Mouse (Mus musculus) regulatory T cell (primary cell): ENCODE results near the gene Zfp68.

Experiments used
- in situ Hi-C: fragments of 300-600 bp; cut with MboI, MseI; formaldehyde crosslinking; loops from one replicate; pipeline ENCODE4 v1.15.1; 2025; ENCODE audit warnings: high pct_unique_total_duplicates

Zfp68 gene

GRCm38 (mm10) chr5:138619211-138620128, at the start of gene Zfp68:
Gene Zfp68 (minus strand): TSS chr5:138619761.
- in situ Hi-C loops = loop anchor here (10.0 kb wide), 1 partner anchor 415 kb away; no protein-coding TSS in a partner anchor

GRCm38 (mm10) chr5:138658922-138659321, 39.4 kb upstream of the Zfp68 start:
- in situ Hi-C loops = loop anchor here (5.0 to 10.0 kb wide), 3 partner anchors 97 to 187 kb away; partner anchors contain the start of gene 1700123K08Rik

GRCm38 (mm10) chr5:138657854-138658253, 38.3 kb upstream of the Zfp68 start:
- in situ Hi-C loops = loop anchor here (5.0 to 10.0 kb wide), 3 partner anchors 96 to 186 kb away; partner anchors contain the start of gene 1700123K08Rik

- in situ Hi-C loops = loop anchor here (5.0 to 10.0 kb wide), 3 partner anchors 95 to 185 kb away; partner anchors contain the start of gene 1700123K08Rik
These were observed 37.8 kb upstream of the Zfp68 start for GRCm38 (mm10) chr5:138657407-138657806.

GRCm38 (mm10) chr5:138656477-138657156, 37.1 kb upstream of the Zfp68 start:
- in situ Hi-C loops = loop anchor here (5.0 to 10.0 kb wide), 3 partner anchors 94 to 184 kb away; partner anchors contain the start of gene 1700123K08Rik

- in situ Hi-C loops = loop anchor here (10.0 kb wide), 1 partner anchor 148 kb away; no protein-coding TSS in a partner anchor
These were observed 33.4 kb upstream of the Zfp68 start for GRCm38 (mm10) chr5:138652911-138653310.

GRCm38 (mm10) chr5:138641761-138642160, 22.2 kb upstream of the Zfp68 start:
- in situ Hi-C loops = loop anchor here (5.0 to 10.0 kb wide), 2 partner anchors 51 to 1733 kb away; no protein-coding TSS in a partner anchor

GRCm38 (mm10) chr5:138641081-138641480, 21.5 kb upstream of the Zfp68 start:
- in situ Hi-C loops = loop anchor here (5.0 to 10.0 kb wide), 2 partner anchors 51 to 1734 kb away; no protein-coding TSS in a partner anchor

- in situ Hi-C loops = no loop called here
These were observed 16.9 kb upstream of the Zfp68 start for GRCm38 (mm10) chr5:138636486-138636885.

GRCm38 (mm10) chr5:138623478-138623875, 3.9 kb upstream of the Zfp68 start:
- in situ Hi-C loops = loop anchor here (10.0 kb wide), 1 partner anchor 419 kb away; no protein-coding TSS in a partner anchor

- in situ Hi-C loops = loop anchor here (10.0 kb wide), 1 partner anchor 418 kb away; no protein-coding TSS in a partner anchor
These were observed 3.3 kb upstream of the Zfp68 start, which contains the start of gene A430033K04Rik for GRCm38 (mm10) chr5:138622645-138623477. Gene A430033K04Rik (plus strand): TSS chr5:138622859.

- in situ Hi-C loops = loop anchor here (10.0 kb wide), 1 partner anchor 416 kb away; no protein-coding TSS in a partner anchor
These were observed 1.3 kb upstream of the Zfp68 start for GRCm38 (mm10) chr5:138620836-138621235.

- in situ Hi-C loops = no loop called here
These were observed 1.2 kb downstream of the Zfp68 start for GRCm38 (mm10) chr5:138618353-138618752.

- in situ Hi-C loops = no loop called here
These were observed 32.2 kb downstream of the Zfp68 start for GRCm38 (mm10) chr5:138587396-138587795.

GRCm38 (mm10) chr5:138571623-138572022, 47.9 kb downstream of the Zfp68 start:
- in situ Hi-C loops = loop anchor here (25.0 kb wide), 1 partner anchor 1041 kb away; no protein-coding TSS in a partner anchor

- in situ Hi-C loops = loop anchor here (5.0 to 25.0 kb wide), 3 partner anchors 82 to 1048 kb away; no protein-coding TSS in a partner anchor
These were observed 54.9 kb downstream of the Zfp68 start, which contains the start of gene 1700123K08Rik for GRCm38 (mm10) chr5:138564612-138565011. Gene 1700123K08Rik (minus strand): TSS chr5:138564712.
